Mouse (Mus musculus) urinary bladder, postnatal 10 days (tissue): ENCODE measurements around the gene Hspa2.
"Not testable (repeated sequence)": the region's sequence is repeated elsewhere in the genome, so short reads cannot be mapped to it uniquely, and the experiment has no call there.

Experiments used
- DNase-seq: peaks from one replicate; pipeline ENCODE4 v3.0.0; 2022; ENCODE audit warnings: low spot score

The Hspa2 gene

GRCm38 (mm10) chr12:76434111-76434510 is 30.1 kb downstream of the Hspa2 start:
- DNase-seq: no peak

- no peak for DNase-seq
These were observed 31.1 kb downstream of the Hspa2 start for GRCm38 (mm10) chr12:76435084-76435483.

- no peak for DNase-seq
These were observed 31.6 kb downstream of the Hspa2 start for GRCm38 (mm10) chr12:76435549-76435948.

GRCm38 (mm10) chr12:76443488-76443887 is 39.5 kb downstream of the Hspa2 start:
- DNase-seq: not testable (repeated sequence)

GRCm38 (mm10) chr12:76444359-76444772 is 40.4 kb downstream of the Hspa2 start:
- no peak for DNase-seq

- no peak for DNase-seq
These were observed 40.9 kb downstream of the Hspa2 start for GRCm38 (mm10) chr12:76444862-76445261.

- DNase-seq: no peak
These were observed 42.2 kb downstream of the Hspa2 start for GRCm38 (mm10) chr12:76446201-76446600.

GRCm38 (mm10) chr12:76448127-76448526 is 44.2 kb downstream of the Hspa2 start:
- no peak for DNase-seq

- DNase-seq: no peak
These were observed 48.2 kb downstream of the Hspa2 start for GRCm38 (mm10) chr12:76452203-76452602.
